Mouse (Mus musculus): ENCODE data around the gene Casp2. TPM values are rescaled to one million over a fixed set of nuclear protein-coding genes. Genes with fewer than 3 reads are reported as not detected.

Casp2 gene
- total and polyA plus RNA-seq, 3 experiments = 24.7 to 47.8 (median 31.6) TPM

- Histone ChIP-seq H3K36me3 (replicated peaks in 1 of 2; ENCODE audit: control insufficient read depth in 1 of 2, insufficient read depth in 1 of 2, low read length in 1 of 2) (no peaks in the 10 kb centered on the region), H3K9me3 (replicated peaks; ENCODE audit: low read length) (peaks cover 3% of the 10 kb centered on the region), H3K27ac (ENCODE audit: insufficient read depth, low read depth) (no peak overlapping the region), H3K27me3 (replicated peaks) (peaks cover 25% of the 10 kb centered on the region), H3K4me2 (ENCODE audit: insufficient read depth, low read depth, poor library complexity, severe bottlenecking) (no peak overlapping the region), H3K9ac (ENCODE audit: insufficient read depth, low read depth) (no peak overlapping the region), H3K79me2 (replicated peaks; ENCODE audit: control insufficient read depth, extremely low read depth, insufficient read depth, poor library complexity, severe bottlenecking) (no peaks in the 10 kb centered on the region), H3K4me1 (ENCODE audit: control insufficient read depth in 1 of 2, insufficient read depth in 2 of 2) (no peaks in the 10 kb centered on the region; a peak in 1 of 4 replicates), H3K4me3 (replicated peaks in 1 of 3; ENCODE audit: low read depth in 2 of 3, low read length in 2 of 3, poor library complexity in 1 of 3) (no peak overlapping the region)
- TF ChIP-seq UBTF (IDR thresholded peaks at IDR 0.05; ENCODE audit: low read depth, low read length) (no peak), MXI1 (IDR thresholded peaks at IDR 0.05; ENCODE audit: low read depth, low read length) (no peak), CHD1 (IDR thresholded peaks at IDR 0.05; ENCODE audit: low read depth, low read length) (no peak), GABPA (IDR thresholded peaks at IDR 0.05; ENCODE audit: insufficient replicate concordance, low read depth, low read length) (no peak), RCOR1 (conservative IDR thresholded peaks at IDR 0.05; ENCODE audit: low read depth, low read length) (no peak), MEF2A (IDR thresholded peaks at IDR 0.05; ENCODE audit: borderline replicate concordance, low read depth, low read length) (no peak), CHD2 (IDR thresholded peaks at IDR 0.05; ENCODE audit: low read length) (no peak), ZMIZ1 (IDR thresholded peaks at IDR 0.05; ENCODE audit: low read depth, low read length) (no peak), ZC3H11A (IDR thresholded peaks at IDR 0.05; ENCODE audit: low read depth, low read length) (no peak), MAZ (IDR thresholded peaks at IDR 0.05; ENCODE audit: low read depth, low read length) (no peak), MYC (IDR thresholded peaks at IDR 0.05; ENCODE audit: low read depth, low read length) (no peak), BHLHE40 (IDR thresholded peaks at IDR 0.05; ENCODE audit: low read depth, low read length) (no peak), MAX (IDR thresholded peaks at IDR 0.05; ENCODE audit: low read length) (no peak), NELFE (IDR thresholded peaks at IDR 0.05; ENCODE audit: low read depth, low read length) (no peak), EP300 (IDR thresholded peaks at IDR 0.05; ENCODE audit: low read length) (no peak), KAT2A (IDR thresholded peaks at IDR 0.05; ENCODE audit: insufficient replicate concordance, low read length) (no peak), NRF1 (IDR thresholded peaks at IDR 0.05; ENCODE audit: low read depth, low read length) (no peak), TCF12 (IDR thresholded peaks at IDR 0.05; ENCODE audit: low read depth, low read length) (no peak)
- dilution Hi-C loops (cut with MboI; ENCODE audit: extremely low pct_ligation_motif_present, extremely low pct_unique_long_range_greater_than_20kb, low sequenced_read_pairs) = no loop called here
- no peak for DNase-seq (ENCODE audit: extremely low read depth)
- in situ Hi-C loops (cut with MboI; ENCODE audit: low pct_ligation_motif_present, low pct_unique_long_range_greater_than_20kb, low sequenced_read_pairs) = loop anchor here (10.0 to 25.0 kb wide), 2 partner anchors 92 to 261 kb away; partner anchors contain the start of gene Tcaf3
Measured at GRCm38 (mm10) chr6:42326509-42326908, 61.7 kb downstream of the Casp2 start.

GRCm38 (mm10) chr6:42328757-42329156, 64.0 kb downstream of the Casp2 start:
- H3K36me3 ChIP-seq (replicated peaks in 1 of 2; ENCODE audit: control insufficient read depth in 1 of 2, insufficient read depth in 1 of 2, low read length in 1 of 2) = no peaks in the 10 kb centered on the region
- in situ Hi-C loops (cut with MboI; ENCODE audit: low pct_ligation_motif_present, low pct_unique_long_range_greater_than_20kb, low sequenced_read_pairs) (loop anchor here (10.0 to 25.0 kb wide), 2 partner anchors 94 to 259 kb away; partner anchors contain the start of gene Tcaf3), dilution Hi-C loops (cut with MboI; ENCODE audit: extremely low pct_ligation_motif_present, extremely low pct_unique_long_range_greater_than_20kb, low sequenced_read_pairs) (no loop called here)
- no peak overlapping the region for H3K4me3 ChIP-seq (replicated peaks in 1 of 3; ENCODE audit: low read depth in 2 of 3, low read length in 2 of 3, poor library complexity in 1 of 3)
- no peak overlapping the region for H3K27ac ChIP-seq (ENCODE audit: insufficient read depth, low read depth)
- no peak overlapping the region for H3K9ac ChIP-seq (ENCODE audit: insufficient read depth, low read depth)
- H3K27me3 ChIP-seq (replicated peaks) = peaks cover 5% of the 10 kb centered on the region
- TF ChIP-seq USF2 (conservative IDR thresholded peaks at IDR 0.05; ENCODE audit: low read depth, low read length) (no peak), ZC3H11A (IDR thresholded peaks at IDR 0.05; ENCODE audit: low read depth, low read length) (no peak)
- H3K4me2 ChIP-seq (ENCODE audit: insufficient read depth, low read depth, poor library complexity, severe bottlenecking) = no peak overlapping the region
- H3K79me2 ChIP-seq (replicated peaks; ENCODE audit: control insufficient read depth, extremely low read depth, insufficient read depth, poor library complexity, severe bottlenecking) = no peaks in the 10 kb centered on the region
- no peaks in the 10 kb centered on the region; a peak in 1 of 4 replicates for H3K4me1 ChIP-seq (ENCODE audit: control insufficient read depth in 1 of 2, insufficient read depth in 2 of 2)
- DNase-seq (ENCODE audit: extremely low read depth) = no peak
- H3K9me3 ChIP-seq (replicated peaks; ENCODE audit: low read length) = peaks cover 3% of the 10 kb centered on the region
